8 mouse cellular contexts compared by ENCODE assay signal in genomic region chr5:113796401-113797148, GRCm38 (mm10). TPM values are rescaled to one million over a fixed set of nuclear protein-coding genes. Genes with fewer than 3 reads are reported as not detected.
DNase-seq lines count a peak whose midpoint lies in the region; ATAC-seq lines count a peak whose summit lies in the region.

No protein-coding gene starts in this region.

- no peaks in the 10 kb centered on the region for H3K9me3 ChIP-seq in midbrain, embryonic 10.5 days (replicated peaks)
- no peaks in the 10 kb centered on the region for H3K9me3 ChIP-seq in midbrain, embryonic 16.5 days (replicated peaks; ENCODE audit: control insufficient read depth, low read length, poor library complexity, severe bottlenecking)
- no peaks in the 10 kb centered on the region for H3K9me3 ChIP-seq in intestine, embryonic 16.5 days (ENCODE audit: control insufficient read depth, low read length)
- no peaks in the 10 kb centered on the region for H3K9me3 ChIP-seq in neural tube, embryonic 15.5 days (replicated peaks)

- no peak for ATAC-seq in midbrain, embryonic 16.5 days
- peak; percentile 12; the same call in 1 of the 2 replicates for ATAC-seq in intestine, embryonic 16.5 days
- ATAC-seq in neural tube, embryonic 15.5 days (ENCODE audit: low FRiP score): no peak

- no peak overlapping the region for H3K4me2 ChIP-seq in midbrain, embryonic 16.5 days (ENCODE audit: low read length)
- peak overlapping the region; percentile 55 for H3K4me2 ChIP-seq in intestine, embryonic 16.5 days (ENCODE audit: low read depth, low read length)
- H3K4me2 ChIP-seq in neural tube, embryonic 15.5 days: peak overlapping the region; percentile 17

- H3K4me1 ChIP-seq in midbrain, embryonic 10.5 days: peaks cover 41% of the 10 kb centered on the region
- H3K4me1 ChIP-seq in midbrain, embryonic 16.5 days (ENCODE audit: control insufficient read depth, insufficient read depth, low read length): no peaks in the 10 kb centered on the region
- H3K4me1 ChIP-seq in intestine, embryonic 16.5 days (ENCODE audit: control insufficient read depth, insufficient read depth, low read length): peaks cover 28% of the 10 kb centered on the region
- H3K4me1 ChIP-seq in neural tube, embryonic 15.5 days: peaks cover 8% of the 10 kb centered on the region

- peak overlapping the region; percentile 50 for H3K27ac ChIP-seq in midbrain, embryonic 10.5 days (replicated peaks)
- no peak overlapping the region for H3K27ac ChIP-seq in midbrain, embryonic 16.5 days (ENCODE audit: low read length)
- H3K27ac ChIP-seq in intestine, embryonic 16.5 days (ENCODE audit: low read length): peak overlapping the region; percentile 61
- no peak overlapping the region for H3K27ac ChIP-seq in neural tube, embryonic 15.5 days (replicated peaks)

- no peak overlapping the region for H3K9ac ChIP-seq in midbrain, embryonic 16.5 days (ENCODE audit: low read depth, low read length)
- peak overlapping the region; percentile 61 for H3K9ac ChIP-seq in intestine, embryonic 16.5 days (ENCODE audit: low read depth, low read length)
- no peak overlapping the region for H3K9ac ChIP-seq in neural tube, embryonic 15.5 days (replicated peaks)

- DNase-seq in gastrocnemius, postnatal 14 days: peak; percentile 53
- no peak for DNase-seq in gastrocnemius, postnatal 25 days
- peak; percentile 57 for DNase-seq in midbrain, embryonic 10.5 days (ENCODE audit: low spot score)
- no peak for DNase-seq in layer of hippocampus, adult 9-11 months
- no peak for DNase-seq in urinary bladder, postnatal 4 days (ENCODE audit: low spot score in 2 of 2)

- H3K4me3 ChIP-seq in midbrain, embryonic 10.5 days: peak overlapping the region; percentile 25
- no peak overlapping the region for H3K4me3 ChIP-seq in midbrain, embryonic 16.5 days (ENCODE audit: low read depth, low read length)
- peak overlapping the region; percentile 52 for H3K4me3 ChIP-seq in intestine, embryonic 16.5 days (ENCODE audit: low read length)
- no peak overlapping the region for H3K4me3 ChIP-seq in neural tube, embryonic 15.5 days (replicated peaks)

- intact Hi-C loops in gastrocnemius, postnatal 14 days (cut with DNase I; ENCODE audit: low total_unique reads): no loop called here

- whole genome bisulfite sequencing in midbrain, embryonic 10.5 days: 11% methylated on average over 13 of the region's 13 CpGs
- 8% methylated on average over 13 of the region's 13 CpGs for WGBS in midbrain, embryonic 16.5 days
- 8% methylated on average over 13 of the region's 13 CpGs for WGBS in intestine, embryonic 16.5 days
- WGBS in neural tube, embryonic 15.5 days: 7% methylated on average over 13 of the region's 13 CpGs

- H3K36me3 ChIP-seq in midbrain, embryonic 10.5 days: no peaks in the 10 kb centered on the region
- no peaks in the 10 kb centered on the region for H3K36me3 ChIP-seq in midbrain, embryonic 16.5 days (ENCODE audit: control insufficient read depth, insufficient read depth, low read length)
- H3K36me3 ChIP-seq in intestine, embryonic 16.5 days (ENCODE audit: control insufficient read depth, insufficient read depth, low read length): no peaks in the 10 kb centered on the region
- H3K36me3 ChIP-seq in neural tube, embryonic 15.5 days: no peaks in the 10 kb centered on the region

- peaks cover 53% of the 10 kb centered on the region for H3K27me3 ChIP-seq in midbrain, embryonic 10.5 days (ENCODE audit: low read depth, poor library complexity, severe bottlenecking)
- no peaks in the 10 kb centered on the region for H3K27me3 ChIP-seq in midbrain, embryonic 16.5 days (ENCODE audit: control insufficient read depth, insufficient read depth, low read depth, low read length)
- no peaks in the 10 kb centered on the region for H3K27me3 ChIP-seq in intestine, embryonic 16.5 days (replicated peaks; ENCODE audit: control insufficient read depth, insufficient read depth, low read length)
- H3K27me3 ChIP-seq in neural tube, embryonic 15.5 days (replicated peaks): 0 out of 2 replicates have a peak, but pooled peaks cover 3% of the 10 kb centered on the region

RNA-seq across cellular contexts. Expression of gene Tmem119, which starts 3.7 kb away (rescaled TPM):
- 10 to 100 TPM in 1 of 2 experiments, 1 to 10 TPM in 1; 5.8 to 11.2 TPM for total RNA-seq in gastrocnemius, postnatal 14 days (2021)
- 1 to 10 TPM; 3.0 to 3.6 TPM for total RNA-seq in gastrocnemius, postnatal 25 days (2021)
- 23.6 and 25.1 TPM in 2 replicates for polyA plus RNA-seq in midbrain, embryonic 10.5 days (2016; fragmentation: Nextera tagmentation; extraction: Ambion mirVana)
- polyA plus RNA-seq in midbrain, embryonic 16.5 days (2015; fragmentation: Nextera tagmentation; extraction: Ambion mirVana): 4.8 and 5.0 TPM in 2 replicates
- 56.6 and 63.7 TPM in 2 replicates for polyA plus RNA-seq in intestine, embryonic 16.5 days (2015; fragmentation: Nextera tagmentation; extraction: Ambion mirVana)
- polyA plus RNA-seq in neural tube, embryonic 15.5 days (2015; fragmentation: Nextera tagmentation; extraction: Ambion mirVana): 12.1 and 23.1 TPM in 2 replicates

RNA-seq across cellular contexts. Expression of gene Iscu, which starts 24.0 kb away (rescaled TPM):
- 100 to 1,000 TPM in 1 of 2 experiments, 10 to 100 TPM in 1; 92.5 to 102 TPM for total RNA-seq in gastrocnemius, postnatal 14 days (2021)
- total RNA-seq in gastrocnemius, postnatal 25 days (2021): 100 to 1,000 TPM; 126 to 135 TPM
- polyA plus RNA-seq in midbrain, embryonic 10.5 days (2016; fragmentation: Nextera tagmentation; extraction: Ambion mirVana): 109 and 111 TPM in 2 replicates
- polyA plus RNA-seq in midbrain, embryonic 16.5 days (2015; fragmentation: Nextera tagmentation; extraction: Ambion mirVana): 77.8 and 84.5 TPM in 2 replicates
- polyA plus RNA-seq in intestine, embryonic 16.5 days (2015; fragmentation: Nextera tagmentation; extraction: Ambion mirVana): 99.0 and 114 TPM in 2 replicates
- 88.6 and 90.9 TPM in 2 replicates for polyA plus RNA-seq in neural tube, embryonic 15.5 days (2015; fragmentation: Nextera tagmentation; extraction: Ambion mirVana)

RNA-seq across cellular contexts. Expression of gene Sart3, which starts 24.3 kb away (rescaled TPM):
- 1 to 10 TPM; 6.5 to 6.9 TPM for total RNA-seq in gastrocnemius, postnatal 14 days (2021)
- 1 to 10 TPM; 5.8 to 8.2 TPM for total RNA-seq in gastrocnemius, postnatal 25 days (2021)
- 75.4 and 77.1 TPM in 2 replicates for polyA plus RNA-seq in midbrain, embryonic 10.5 days (2016; fragmentation: Nextera tagmentation; extraction: Ambion mirVana)
- 39.8 and 47.5 TPM in 2 replicates for polyA plus RNA-seq in midbrain, embryonic 16.5 days (2015; fragmentation: Nextera tagmentation; extraction: Ambion mirVana)
- polyA plus RNA-seq in intestine, embryonic 16.5 days (2015; fragmentation: Nextera tagmentation; extraction: Ambion mirVana): 30.2 and 30.6 TPM in 2 replicates
- 40.7 and 42.3 TPM in 2 replicates for polyA plus RNA-seq in neural tube, embryonic 15.5 days (2015; fragmentation: Nextera tagmentation; extraction: Ambion mirVana)

RNA-seq across cellular contexts. Expression of gene Selplg, which starts 35.9 kb away (rescaled TPM):
- total RNA-seq in gastrocnemius, postnatal 14 days (2021): 1 to 10 TPM; 1.1 TPM
- 1 to 10 TPM in 1 of 2 experiments, under 1 TPM in 1; 0.43 to 1.2 TPM for total RNA-seq in gastrocnemius, postnatal 25 days (2021)
- 0.77 and 1.5 TPM in 2 replicates for polyA plus RNA-seq in midbrain, embryonic 10.5 days (2016; fragmentation: Nextera tagmentation; extraction: Ambion mirVana)
- polyA plus RNA-seq in midbrain, embryonic 16.5 days (2015; fragmentation: Nextera tagmentation; extraction: Ambion mirVana): 1.6 and 2.0 TPM in 2 replicates
- 6.8 and 7.5 TPM in 2 replicates for polyA plus RNA-seq in intestine, embryonic 16.5 days (2015; fragmentation: Nextera tagmentation; extraction: Ambion mirVana)
- polyA plus RNA-seq in neural tube, embryonic 15.5 days (2015; fragmentation: Nextera tagmentation; extraction: Ambion mirVana): 2.3 and 27.7 TPM in 2 replicates

Comparison
In these comparisons a context has a peak if more than half of its experiments do, and no peak if none do; other contexts are left out.
1. DNase-seq: peak in gastrocnemius, postnatal 14 days (single experiment) and midbrain, embryonic 10.5 days (single experiment); none in gastrocnemius, postnatal 25 days (single experiment), layer of hippocampus, adult 9-11 months (single experiment) and urinary bladder, postnatal 4 days (0 of 2).
2. H3K27ac ChIP-seq: peak in midbrain, embryonic 10.5 days (single experiment) and intestine, embryonic 16.5 days (single experiment); none in midbrain, embryonic 16.5 days (single experiment) and neural tube, embryonic 15.5 days (single experiment).
3. H3K4me3 ChIP-seq: peak in midbrain, embryonic 10.5 days (single experiment) and intestine, embryonic 16.5 days (single experiment); none in midbrain, embryonic 16.5 days (single experiment) and neural tube, embryonic 15.5 days (single experiment).